Mouse (Mus musculus): ENCODE measurements around the gene Mif. TPM values are rescaled to one million over a fixed set of nuclear protein-coding genes. Genes with fewer than 3 reads are reported as not detected.
"Not testable (repeated sequence)": the region's sequence is repeated elsewhere in the genome, so short reads cannot be mapped to it uniquely, and the experiment has no call there.

Gene Mif
- polyA plus RNA-seq, 1 experiment, result 614 TPM

DNA sequence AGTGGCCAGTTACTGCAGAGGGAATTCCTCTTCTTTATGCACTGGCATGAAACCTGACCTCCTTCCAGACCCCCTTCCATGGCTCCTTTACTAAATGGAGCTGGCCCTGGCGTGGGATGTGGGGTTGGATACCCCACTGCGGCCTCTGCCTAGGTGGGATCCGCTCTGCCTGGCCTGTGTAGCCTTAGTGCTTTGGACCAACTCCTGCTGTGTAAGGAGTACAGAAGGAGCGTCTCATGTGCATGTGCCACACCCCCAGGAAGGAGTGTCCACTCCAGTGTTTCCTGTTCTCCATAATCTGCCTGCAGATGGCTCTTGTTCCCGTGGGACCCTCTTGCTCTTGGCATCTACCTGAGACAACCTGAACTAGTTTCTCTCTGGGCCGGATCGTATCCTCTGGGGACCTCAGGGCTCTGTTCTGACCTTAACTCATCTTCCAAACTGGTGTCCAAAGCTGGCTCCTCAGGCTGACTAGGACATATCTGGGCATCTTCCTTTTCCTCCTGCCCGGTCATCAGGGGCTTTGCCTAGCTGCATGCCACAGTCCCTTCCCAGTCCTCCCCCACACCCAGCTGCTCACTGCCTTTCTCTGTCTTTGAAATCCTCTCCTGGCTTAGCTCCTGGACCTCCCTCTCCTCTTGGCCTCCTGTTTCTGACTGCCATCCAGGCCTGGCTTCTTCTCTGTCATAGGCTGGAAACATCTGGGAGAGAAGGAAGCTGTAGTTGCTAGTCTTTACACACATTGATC, 29.5 kb upstream of the Mif start:
- H3K4me3 ChIP-seq (ENCODE audit: insufficient read depth, low read length), result no peak overlapping the region
- TF ChIP-seq CTCF (IDR thresholded peaks at IDR 0.05; ENCODE audit: borderline replicate concordance, insufficient read depth, low read length), result no peak
- H3K4me1 ChIP-seq (ENCODE audit: control insufficient read depth, insufficient read depth, low read length), result no peaks in the 10 kb centered on the region
- no peak overlapping the region for H3K27ac ChIP-seq (ENCODE audit: insufficient read depth, low read length)

DNA sequence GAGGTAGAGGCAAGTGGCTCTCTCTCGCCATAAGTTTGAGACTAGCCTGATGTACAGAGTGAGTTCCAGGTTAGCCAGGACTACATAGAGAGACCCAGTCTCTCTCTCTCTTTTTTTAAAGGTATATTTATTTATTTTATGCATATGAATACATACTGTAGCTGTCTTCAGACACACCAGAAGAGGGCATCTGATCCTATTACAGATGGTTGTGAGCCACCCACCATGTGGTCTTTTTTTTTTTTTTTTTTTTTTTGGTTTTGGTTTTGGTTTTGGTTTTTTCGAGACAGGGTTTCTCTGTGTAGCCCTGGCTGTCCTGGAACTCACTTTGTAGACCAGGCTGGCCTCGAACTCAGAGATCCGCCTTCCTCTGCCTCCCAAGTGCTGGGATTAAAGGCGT, 27.5 kb upstream of the Mif start:
- H3K27ac ChIP-seq (ENCODE audit: insufficient read depth, low read length); H3K4me1 ChIP-seq (ENCODE audit: control insufficient read depth, insufficient read depth, low read length); H3K4me3 ChIP-seq (ENCODE audit: insufficient read depth, low read length): not testable (repeated sequence)

DNA sequence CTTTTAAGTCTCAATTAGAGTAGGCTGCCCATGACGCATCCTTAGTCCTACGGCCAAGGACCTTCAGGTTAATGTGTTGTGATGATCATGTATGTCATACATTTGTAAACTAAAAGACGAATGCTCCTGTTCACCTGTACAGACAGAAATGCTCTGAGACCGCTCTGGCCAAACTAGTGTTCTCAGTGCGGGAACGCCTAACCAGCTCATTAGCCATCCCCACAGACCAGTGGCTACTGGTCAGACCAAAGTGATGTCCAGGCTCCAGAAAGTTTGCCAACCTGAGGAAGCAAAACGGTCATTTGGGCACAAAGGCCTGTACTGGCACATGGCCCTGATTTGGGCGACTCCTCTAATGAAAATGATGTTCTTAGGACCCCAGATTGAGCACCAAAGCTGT, 24.7 kb upstream of the Mif start:
- no peaks in the 10 kb centered on the region for H3K4me1 ChIP-seq (ENCODE audit: control insufficient read depth, insufficient read depth, low read length)
- TF ChIP-seq CTCF (IDR thresholded peaks at IDR 0.05; ENCODE audit: borderline replicate concordance, insufficient read depth, low read length) (no peak), POLR2A (IDR thresholded peaks at IDR 0.05; ENCODE audit: low read depth, low read length) (no peak)
- no peak overlapping the region for H3K4me3 ChIP-seq (ENCODE audit: insufficient read depth, low read length)
- H3K27ac ChIP-seq (ENCODE audit: insufficient read depth, low read length), result no peak overlapping the region

DNA sequence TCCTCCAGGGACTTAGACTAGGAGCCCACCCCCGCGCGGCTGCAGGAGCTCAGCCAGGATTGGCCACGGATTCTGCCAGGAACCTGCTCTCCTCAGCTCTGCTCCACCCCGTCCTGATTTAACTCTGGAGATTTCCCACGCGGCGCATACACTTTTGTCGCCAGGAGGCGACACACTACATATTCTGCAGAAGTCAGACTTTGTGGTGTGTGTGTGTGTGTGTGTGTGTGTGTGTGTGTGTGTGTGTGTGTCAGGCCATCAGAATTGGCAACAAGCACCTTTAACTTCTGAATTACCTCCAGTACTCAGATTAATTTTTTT, 23.2 kb upstream of the Mif start:
- Histone ChIP-seq H3K27ac (ENCODE audit: insufficient read depth, low read length) (no peak overlapping the region), H3K4me1 (ENCODE audit: control insufficient read depth, insufficient read depth, low read length) (no peaks in the 10 kb centered on the region), H3K4me3 (ENCODE audit: insufficient read depth, low read length) (no peak overlapping the region)
- TF ChIP-seq CTCF (IDR thresholded peaks at IDR 0.05; ENCODE audit: borderline replicate concordance, insufficient read depth, low read length) (0 out of 2 replicates have a peak, but pooled peaks have one; percentile 16), POLR2A (IDR thresholded peaks at IDR 0.05; ENCODE audit: low read depth, low read length) (no peak)

DNA sequence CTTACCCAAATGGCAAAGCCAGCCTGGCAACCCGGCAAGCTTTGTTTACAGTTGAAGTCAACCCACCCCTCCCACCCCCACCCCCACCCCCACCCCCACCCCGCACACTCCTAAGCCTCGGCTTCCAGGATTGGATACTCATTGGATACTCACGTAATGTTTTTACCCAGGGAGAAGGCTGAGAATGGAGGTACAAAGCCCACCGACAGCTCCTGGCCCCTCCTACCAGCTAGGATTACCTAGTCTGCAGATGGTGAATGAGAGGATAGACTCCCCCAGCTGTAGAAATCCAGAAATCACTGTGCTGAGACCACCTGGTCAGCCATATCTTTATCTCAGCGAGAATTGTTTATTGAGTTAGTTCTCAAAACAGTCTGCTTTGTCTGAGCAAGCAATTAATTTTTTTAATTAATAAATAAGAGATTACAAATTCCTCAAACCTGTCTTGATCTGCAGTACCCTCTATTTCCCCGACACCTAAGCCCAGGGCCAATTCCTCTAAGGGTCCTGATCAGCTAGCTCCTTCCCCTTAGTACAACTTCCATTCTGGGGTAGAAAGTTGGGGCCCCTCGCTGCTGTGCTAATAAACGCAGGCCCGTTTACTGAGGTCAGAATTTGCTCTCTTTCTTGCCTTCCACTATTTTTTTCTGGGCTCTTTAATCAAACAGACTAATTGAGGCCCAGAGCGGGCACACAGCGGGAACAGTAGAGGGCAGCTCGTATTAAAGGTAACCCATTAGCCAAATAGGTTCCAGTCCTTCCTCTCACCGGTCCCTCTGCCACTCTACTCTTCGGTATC, 22.6 kb upstream of the Mif start:
- H3K27ac ChIP-seq (ENCODE audit: insufficient read depth, low read length), result no peak overlapping the region
- no peak overlapping the region for H3K4me3 ChIP-seq (ENCODE audit: insufficient read depth, low read length)

DNA sequence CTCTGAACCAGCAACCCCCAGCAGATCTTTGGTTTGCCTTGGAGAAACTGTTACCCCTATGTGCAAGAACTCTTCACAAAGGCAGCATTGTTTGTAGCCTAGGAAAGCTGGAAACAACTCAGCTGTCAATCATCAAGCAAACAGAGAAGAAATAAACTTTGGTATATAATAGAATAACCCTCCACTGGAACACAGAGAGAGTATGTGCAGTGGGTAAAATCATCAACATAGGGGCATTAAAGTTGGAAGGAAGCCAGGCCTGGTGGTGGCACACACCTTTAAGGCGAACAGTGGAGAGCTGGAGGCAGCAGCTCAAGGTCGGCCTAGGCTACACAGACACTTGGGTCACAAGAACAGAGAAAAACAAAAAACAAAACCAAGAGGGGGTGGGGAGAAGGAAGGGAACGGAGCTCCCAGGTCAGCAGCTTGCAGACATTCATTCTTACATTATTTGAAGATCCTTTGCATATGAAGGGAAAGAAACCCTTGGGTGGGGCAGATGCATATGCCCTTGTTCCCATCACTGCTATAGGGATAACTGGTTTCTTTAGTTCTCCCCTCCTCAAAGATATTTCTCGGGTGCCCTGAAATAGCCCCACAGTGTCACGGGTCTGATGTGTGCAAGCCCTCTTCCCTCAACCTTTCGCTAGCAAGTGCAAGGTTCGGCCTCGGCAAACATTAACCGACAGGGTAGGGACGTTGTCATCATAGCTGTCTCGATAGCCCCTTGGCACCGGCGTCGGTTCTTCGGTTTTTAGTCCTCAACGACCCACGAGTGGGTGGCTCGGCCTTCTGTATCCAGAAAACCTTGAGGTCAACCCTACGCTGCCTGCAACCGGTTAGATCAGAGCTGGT, 21.8 kb upstream of the Mif start:
- H3K4me1 ChIP-seq (ENCODE audit: control insufficient read depth, insufficient read depth, low read length), result no peaks in the 10 kb centered on the region
- TF ChIP-seq CTCF (IDR thresholded peaks at IDR 0.05; ENCODE audit: borderline replicate concordance, insufficient read depth, low read length) (no peak), POLR2A (IDR thresholded peaks at IDR 0.05; ENCODE audit: low read depth, low read length) (no peak)
- H3K27ac ChIP-seq (ENCODE audit: insufficient read depth, low read length), result no peak overlapping the region
- H3K4me3 ChIP-seq (ENCODE audit: insufficient read depth, low read length), result no peak overlapping the region

More for the DNA sequence above, 22.6 kb upstream of the Mif start:
- H3K4me1 ChIP-seq (ENCODE audit: control insufficient read depth, insufficient read depth, low read length), result no peaks in the 10 kb centered on the region
- TF ChIP-seq POLR2A (IDR thresholded peaks at IDR 0.05; ENCODE audit: low read depth, low read length) (no peak), CTCF (IDR thresholded peaks at IDR 0.05; ENCODE audit: borderline replicate concordance, insufficient read depth, low read length) (no peak)

DNA sequence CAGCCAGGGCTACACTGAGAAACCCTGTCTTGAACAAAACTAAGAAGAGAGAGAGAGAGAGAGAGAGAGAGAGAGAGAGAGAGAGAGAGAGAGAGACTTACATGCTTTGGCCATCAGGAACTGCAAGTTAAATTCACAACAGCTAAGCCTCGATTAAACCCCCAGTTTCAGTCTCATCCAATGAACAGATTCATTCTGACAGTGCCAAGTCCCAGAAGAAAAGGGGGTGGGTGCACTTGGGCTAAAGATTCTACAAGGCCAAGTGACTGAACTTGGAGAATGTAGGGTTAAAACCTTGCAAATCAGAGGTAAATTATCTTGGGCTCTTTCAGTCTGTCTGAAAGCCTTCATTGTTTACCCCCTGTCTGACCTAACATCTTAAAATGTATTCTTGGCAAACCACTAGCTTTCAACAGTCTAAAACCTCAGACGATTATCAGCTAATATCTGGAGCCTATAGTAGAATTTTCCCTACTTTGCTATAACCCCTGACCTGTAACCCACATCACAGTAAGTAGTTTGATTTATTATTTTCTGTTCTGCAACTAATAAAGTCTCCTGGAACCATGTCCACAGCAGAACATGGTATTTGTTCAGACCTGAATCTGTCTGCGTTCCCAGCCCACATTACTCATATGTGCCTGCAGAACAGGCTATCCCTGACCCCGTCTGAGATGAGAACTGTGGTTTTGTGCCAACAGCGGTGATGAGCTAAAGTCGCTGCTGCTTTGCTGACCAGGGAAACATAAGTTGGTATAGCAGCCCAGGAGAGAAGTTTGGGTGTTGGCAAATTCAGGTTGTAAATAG, 20.9 kb upstream of the Mif start:
- H3K27ac ChIP-seq (ENCODE audit: insufficient read depth, low read length), result no peak overlapping the region
- no peaks in the 10 kb centered on the region for H3K4me1 ChIP-seq (ENCODE audit: control insufficient read depth, insufficient read depth, low read length)
- H3K4me3 ChIP-seq (ENCODE audit: insufficient read depth, low read length), result no peak overlapping the region
- TF ChIP-seq CTCF (IDR thresholded peaks at IDR 0.05; ENCODE audit: borderline replicate concordance, insufficient read depth, low read length) (no peak), POLR2A (IDR thresholded peaks at IDR 0.05; ENCODE audit: low read depth, low read length) (no peak)

DNA sequence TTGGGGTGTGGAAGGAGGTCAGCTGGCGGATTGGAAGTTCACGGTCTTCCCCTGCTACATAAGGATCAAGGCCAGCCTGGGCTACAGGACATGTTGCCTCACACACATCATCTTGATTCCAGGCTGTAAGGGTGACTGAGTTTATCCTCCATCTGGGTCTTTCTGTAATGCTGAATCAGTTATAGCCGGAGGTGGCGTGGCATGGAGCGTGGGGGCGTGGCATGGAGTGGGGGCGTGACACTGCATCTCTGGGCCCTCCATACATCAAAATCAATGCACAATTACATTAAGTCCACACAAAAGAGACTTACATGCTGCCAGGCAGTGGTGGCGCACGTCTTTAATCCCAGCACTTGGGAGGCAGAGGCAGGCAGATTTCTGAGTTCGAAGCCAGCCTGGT, 20.3 kb upstream of the Mif start:
- Histone ChIP-seq H3K4me3 (ENCODE audit: insufficient read depth, low read length) (no peak overlapping the region), H3K27ac (ENCODE audit: insufficient read depth, low read length) (no peak overlapping the region), H3K4me1 (ENCODE audit: control insufficient read depth, insufficient read depth, low read length) (no peaks in the 10 kb centered on the region)
- TF ChIP-seq CTCF (IDR thresholded peaks at IDR 0.05; ENCODE audit: borderline replicate concordance, insufficient read depth, low read length) (no peak), POLR2A (IDR thresholded peaks at IDR 0.05; ENCODE audit: low read depth, low read length) (no peak)

DNA sequence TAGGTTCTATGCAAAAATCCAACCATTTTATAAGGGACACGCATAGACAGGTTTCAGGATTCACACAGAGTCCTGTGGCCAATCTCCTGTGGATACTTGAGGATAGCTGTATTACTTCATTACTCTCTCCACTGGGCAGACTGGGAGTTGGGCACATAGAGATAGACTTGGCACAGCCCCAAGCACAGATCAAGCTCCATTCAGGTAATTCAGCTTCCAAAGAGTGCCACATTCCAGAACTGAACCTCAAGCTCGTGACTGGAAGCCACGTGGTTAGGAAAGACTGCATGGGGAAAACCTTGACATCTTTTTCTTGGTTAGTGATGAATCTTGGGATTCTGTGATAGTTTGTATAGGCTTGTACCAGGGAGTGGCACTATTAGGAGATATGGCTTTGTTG, 18.8 kb upstream of the Mif start:
- no peak overlapping the region for H3K27ac ChIP-seq (ENCODE audit: insufficient read depth, low read length)
- H3K4me3 ChIP-seq (ENCODE audit: insufficient read depth, low read length), result no peak overlapping the region
- H3K4me1 ChIP-seq (ENCODE audit: control insufficient read depth, insufficient read depth, low read length), result no peaks in the 10 kb centered on the region
- TF ChIP-seq CTCF (IDR thresholded peaks at IDR 0.05; ENCODE audit: borderline replicate concordance, insufficient read depth, low read length) (no peak), POLR2A (IDR thresholded peaks at IDR 0.05; ENCODE audit: low read depth, low read length) (no peak)

Data from embryonic fibroblast, embryonic 13.5 days (primary cell).